ENCODE assay signal across 17 mouse cellular contexts in genomic region chr3:136862051-136862837, GRCm38 (mm10).
DNase-seq lines count a peak whose midpoint lies in the region; ATAC-seq and TF ChIP-seq lines count a peak whose summit lies in the region.
"Had no signal": no experiment of that assay in that cellular context is flagged by ENCODE, and none has a peak within 500 bp of the region (broad histone marks: within the 10 kb centered on the region; RNA-seq: fewer than 3 reads in every experiment).

No protein-coding gene starts in this region.

- no peak overlapping the region for H3K4me2 ChIP-seq in forebrain, embryonic 12.5 days
- no peak overlapping the region for H3K4me2 ChIP-seq in forebrain, embryonic 14.5 days (ENCODE audit: low read length)
- H3K4me2 ChIP-seq in kidney, postnatal 0 days (ENCODE audit: low read length) = no peak overlapping the region
- no peak overlapping the region for H3K4me2 ChIP-seq in kidney, embryonic 14.5 days (replicated peaks; ENCODE audit: low read depth, low read length)
- H3K4me2 ChIP-seq: embryonic facial prominence, embryonic 12.5 days; heart, embryonic 13.5 days; liver, embryonic 15.5 days; midbrain, embryonic 12.5 days; neural tube, embryonic 13.5 days had no signal

- H3K4me3 ChIP-seq in forebrain, embryonic 12.5 days (replicated peaks) = no peak overlapping the region
- H3K4me3 ChIP-seq in forebrain, embryonic 14.5 days (ENCODE audit: low read depth, low read length) = no peak overlapping the region
- H3K4me3 ChIP-seq in kidney, postnatal 0 days (replicated peaks; ENCODE audit: low read depth, low read length) = no peak overlapping the region
- no peak overlapping the region for H3K4me3 ChIP-seq in kidney, embryonic 14.5 days (ENCODE audit: low read length)
- H3K4me3 ChIP-seq: embryonic facial prominence, embryonic 12.5 days; heart, embryonic 13.5 days; limb, embryonic 10.5 days; liver, embryonic 15.5 days; midbrain, embryonic 12.5 days; neural tube, embryonic 13.5 days had no signal

- no peak overlapping the region for H3K27ac ChIP-seq in forebrain, embryonic 12.5 days
- no peak overlapping the region for H3K27ac ChIP-seq in forebrain, embryonic 14.5 days (ENCODE audit: low read depth, low read length)
- no peak overlapping the region for H3K27ac ChIP-seq in kidney, postnatal 0 days
- no peak overlapping the region for H3K27ac ChIP-seq in kidney, embryonic 14.5 days (ENCODE audit: low read depth, low read length)
- H3K27ac ChIP-seq: embryonic facial prominence, embryonic 12.5 days; heart, embryonic 13.5 days; limb, embryonic 10.5 days; liver, embryonic 15.5 days; midbrain, embryonic 12.5 days; neural tube, embryonic 13.5 days had no signal

- no peaks in the 10 kb centered on the region for H3K27me3 ChIP-seq in forebrain, embryonic 12.5 days
- H3K27me3 ChIP-seq in forebrain, embryonic 14.5 days (replicated peaks; ENCODE audit: control insufficient read depth, insufficient read depth, low read length) = no peaks in the 10 kb centered on the region
- H3K27me3 ChIP-seq in kidney, postnatal 0 days (ENCODE audit: insufficient read depth, low read length) = no peaks in the 10 kb centered on the region
- H3K27me3 ChIP-seq in kidney, embryonic 14.5 days (ENCODE audit: control insufficient read depth, insufficient read depth, low read length) = no peaks in the 10 kb centered on the region
- H3K27me3 ChIP-seq: embryonic facial prominence, embryonic 12.5 days; heart, embryonic 13.5 days; liver, embryonic 15.5 days; midbrain, embryonic 12.5 days; neural tube, embryonic 13.5 days had no signal

- no peak overlapping the region for H3K9ac ChIP-seq in forebrain, embryonic 12.5 days
- no peak overlapping the region for H3K9ac ChIP-seq in forebrain, embryonic 14.5 days (ENCODE audit: low read length)
- no peak overlapping the region for H3K9ac ChIP-seq in kidney, postnatal 0 days (ENCODE audit: low read depth, low read length)
- no peak overlapping the region for H3K9ac ChIP-seq in kidney, embryonic 14.5 days (ENCODE audit: low read depth, low read length)
- H3K9ac ChIP-seq: embryonic facial prominence, embryonic 12.5 days; heart, embryonic 13.5 days; liver, embryonic 15.5 days; midbrain, embryonic 12.5 days; neural tube, embryonic 13.5 days had no signal

- no peak for DNase-seq in forebrain, embryonic 14.5 days (ENCODE audit: low spot score)
- DNase-seq in kidney, postnatal 0 days (ENCODE audit: low spot score) = peak; percentile 24
- DNase-seq in 3134 (ENCODE audit: extremely low read depth, insufficient read length, low spot score) = peak; percentile 34
- DNase-seq in forelimb bud, embryonic 11.5 days (ENCODE audit: low read depth, low spot score) = peak; percentile 23
- DNase-seq in cerebellum, adult 9-10 months = no peak
- DNase-seq: cerebellum, postnatal 36 days; spleen, adult 18-20 months had no signal

- WGBS in forebrain, embryonic 12.5 days = 90% methylated on average over 11 of the region's 11 CpGs
- WGBS in forebrain, embryonic 14.5 days = 89% methylated on average over 11 of the region's 11 CpGs
- 53% methylated on average over 11 of the region's 11 CpGs for WGBS in kidney, postnatal 0 days
- WGBS in kidney, embryonic 14.5 days = 56% methylated on average over 11 of the region's 11 CpGs

- 0 out of 2 replicates have a peak, but pooled peaks have one; percentile 30 for ATAC-seq in forebrain, embryonic 12.5 days (ENCODE audit: low FRiP score)
- no peak for ATAC-seq in forebrain, embryonic 14.5 days
- ATAC-seq in kidney, postnatal 0 days (replicated peaks; ENCODE audit: low FRiP score, low read depth) = no peak
- no peak for ATAC-seq in kidney, embryonic 14.5 days (ENCODE audit: low FRiP score, low TSS enrichment)
- ATAC-seq in monocyte, adult 5-6 weeks (replicated peaks; ENCODE audit: insufficient number of reproducible peaks, low FRiP score, low TSS enrichment, poor library complexity, severe bottlenecking) = no peak
- ATAC-seq: hindbrain, embryonic 16.5 days had no signal

- no peaks in the 10 kb centered on the region for H3K36me3 ChIP-seq in forebrain, embryonic 12.5 days (replicated peaks)
- H3K36me3 ChIP-seq in forebrain, embryonic 14.5 days (ENCODE audit: control insufficient read depth, insufficient read depth, low read length) = no peaks in the 10 kb centered on the region
- no peaks in the 10 kb centered on the region for H3K36me3 ChIP-seq in kidney, postnatal 0 days (ENCODE audit: insufficient read depth, low read length)
- no peaks in the 10 kb centered on the region for H3K36me3 ChIP-seq in kidney, embryonic 14.5 days (ENCODE audit: control insufficient read depth, insufficient read depth, low read length)
- H3K36me3 ChIP-seq: embryonic facial prominence, embryonic 12.5 days; heart, embryonic 13.5 days; limb, embryonic 10.5 days; liver, embryonic 15.5 days; midbrain, embryonic 12.5 days; neural tube, embryonic 13.5 days had no signal

- H3K4me1 ChIP-seq in forebrain, embryonic 12.5 days = no peaks in the 10 kb centered on the region
- no peaks in the 10 kb centered on the region for H3K4me1 ChIP-seq in forebrain, embryonic 14.5 days (ENCODE audit: control insufficient read depth, insufficient read depth, low read length)
- no peaks in the 10 kb centered on the region for H3K4me1 ChIP-seq in kidney, postnatal 0 days (replicated peaks; ENCODE audit: insufficient read depth, low read length)
- H3K4me1 ChIP-seq in kidney, embryonic 14.5 days (ENCODE audit: control insufficient read depth, insufficient read depth, low read length) = no peaks in the 10 kb centered on the region
- H3K4me1 ChIP-seq: limb, embryonic 10.5 days; liver, embryonic 15.5 days; midbrain, embryonic 12.5 days had no signal

- no peaks in the 10 kb centered on the region for H3K9me3 ChIP-seq in forebrain, embryonic 12.5 days
- H3K9me3 ChIP-seq in forebrain, embryonic 14.5 days (replicated peaks; ENCODE audit: control insufficient read depth, low read length) = no peaks in the 10 kb centered on the region
- no peaks in the 10 kb centered on the region for H3K9me3 ChIP-seq in kidney, postnatal 0 days (replicated peaks; ENCODE audit: low read length)
- no peaks in the 10 kb centered on the region for H3K9me3 ChIP-seq in kidney, embryonic 14.5 days (ENCODE audit: control insufficient read depth, low read length)
- H3K9me3 ChIP-seq: embryonic facial prominence, embryonic 12.5 days; heart, embryonic 13.5 days; limb, embryonic 10.5 days; liver, embryonic 15.5 days; midbrain, embryonic 12.5 days; neural tube, embryonic 13.5 days had no signal

- TF ChIP-seq CTCF in kidney, postnatal 0 days (IDR thresholded peaks at IDR 0.05; ENCODE audit: low read depth) = no peak

Comparison
In these comparisons a context has a peak if more than half of its experiments do, and no peak if none do; other contexts are left out.
1. DNase-seq: peak in kidney, postnatal 0 days (single experiment), 3134 (single experiment) and forelimb bud, embryonic 11.5 days (single experiment); none in forebrain, embryonic 14.5 days (single experiment) and cerebellum, adult 9-10 months (single experiment).